Mouse (Mus musculus): ENCODE results near the gene Insig1. TPM values are rescaled to one million over a fixed set of nuclear protein-coding genes. Genes with fewer than 3 reads are reported as not detected.

Gene Insig1
- total RNA-seq, 2 experiments from 2014 or later = 20.6 to 21.3 TPM

- DNase-seq = no peak
Observed at GRCm38 (mm10) chr5:28119576-28119975, 48.4 kb downstream of the Insig1 start.

GRCm38 (mm10) chr5:28122491-28123454 lies 51.6 kb downstream of the Insig1 start:
- peak; percentile 55 for DNase-seq

- no peak for DNase-seq
Observed at GRCm38 (mm10) chr5:28123455-28123825, 52.3 kb downstream of the Insig1 start.

- DNase-seq = no peak
Observed at GRCm38 (mm10) chr5:28124321-28125230, 53.4 kb downstream of the Insig1 start.

Other genes with a start within 250 kb of the Insig1 start
- gene Htr5a, start 229.2 kb upstream of the Insig1 start, total RNA-seq (2021) = under 1 TPM in 1 of 2 experiments, not detected in 1; 0.05 TPM
- under 1 TPM; 0.11 to 0.19 TPM for gene En2, start 94.3 kb downstream of the Insig1 start, total RNA-seq (2021)
- not detected for gene Cnpy1, start 174.4 kb downstream of the Insig1 start, total RNA-seq (2021)
- gene Rbm33, start 245.8 kb downstream of the Insig1 start, total RNA-seq (2021) = 10 to 100 TPM; 31.7 to 37.0 TPM